Mouse (Mus musculus) heart, embryonic 13.5 days (tissue): Measurements from ENCODE around the gene S100a5. TPM values are rescaled to one million over a fixed set of nuclear protein-coding genes. Genes with fewer than 3 reads are reported as not detected.

ENCODE experiments used
- ATAC-seq: fragments of 200-750 bp; cut with Nextera tagmentation; 2 replicates; pipeline ENCODE4 v1.8.0; 2017; ENCODE audit warnings: moderate TSS enrichment; ENCODE audit not compliant: insufficient number of reproducible peaks, low FRiP score, low TSS enrichment; ENCODE audit errors: extremely low read depth
- H3K27ac ChIP-seq: fragments of 300-500 bp; sonication (generic); replicated peaks from 2 replicates; pipeline ENCODE4 v1.5.1; 2015; ENCODE audit warnings: moderate library complexity, mild to moderate bottlenecking, inconsistent platforms
- H3K27me3 ChIP-seq: fragments of 300-500 bp; sonication (generic); replicated peaks from 2 replicates; pipeline ENCODE4 v1.6.1; 2015; ENCODE audit warnings: mild to moderate bottlenecking, inconsistent platforms
- H3K36me3 ChIP-seq: fragments of 300-500 bp; sonication (generic); 2 replicates; pipeline ENCODE4 v1.6.1; 2015; ENCODE audit warnings: mild to moderate bottlenecking, inconsistent platforms
- H3K4me1 ChIP-seq: fragments of 300-500 bp; sonication (generic); 2 replicates; pipeline ENCODE4 v1.6.1; 2015; ENCODE audit warnings: inconsistent platforms
- H3K4me2 ChIP-seq: fragments of 300-500 bp; sonication (generic); 2 replicates; pipeline ENCODE4 v1.6.1; 2015; ENCODE audit warnings: inconsistent platforms, mild to moderate bottlenecking, moderate library complexity
- H3K4me3 ChIP-seq: fragments of 300-500 bp; sonication (generic); 2 replicates; pipeline ENCODE4 v1.5.1; 2015; ENCODE audit warnings: moderate library complexity, mild to moderate bottlenecking, inconsistent platforms
- H3K9ac ChIP-seq: fragments of 300-500 bp; sonication (generic); 2 replicates; pipeline ENCODE4 v1.6.1; 2015; ENCODE audit warnings: inconsistent platforms, mild to moderate bottlenecking, moderate library complexity
- H3K9me3 ChIP-seq: fragments of 300-500 bp; sonication (generic); 2 replicates; pipeline ENCODE4 v1.6.1; 2016; ENCODE audit warnings: inconsistent platforms
- WGBS: fragments of 180-500 bp; shearing (Covaris S2); methylation state at CpG from one replicate; pipeline ENCODE4 v1.1.7; 2015; ENCODE audit warnings: mixed read lengths; 5-methylcytosine and 5-hydroxymethylcytosine counted together
- polyA plus RNA-seq: library from polyadenylated mRNA; unstranded; fragments of >200 nt; fragmentation: Nextera tagmentation; extraction: Ambion mirVana; gene quantifications from 2 replicates; pipeline ENCODE4 v1.2.1, GENCODE M21; 2015

S100a5 gene
- polyA plus RNA-seq, 1 experiment from 2014 or later, result not detected

DNA sequence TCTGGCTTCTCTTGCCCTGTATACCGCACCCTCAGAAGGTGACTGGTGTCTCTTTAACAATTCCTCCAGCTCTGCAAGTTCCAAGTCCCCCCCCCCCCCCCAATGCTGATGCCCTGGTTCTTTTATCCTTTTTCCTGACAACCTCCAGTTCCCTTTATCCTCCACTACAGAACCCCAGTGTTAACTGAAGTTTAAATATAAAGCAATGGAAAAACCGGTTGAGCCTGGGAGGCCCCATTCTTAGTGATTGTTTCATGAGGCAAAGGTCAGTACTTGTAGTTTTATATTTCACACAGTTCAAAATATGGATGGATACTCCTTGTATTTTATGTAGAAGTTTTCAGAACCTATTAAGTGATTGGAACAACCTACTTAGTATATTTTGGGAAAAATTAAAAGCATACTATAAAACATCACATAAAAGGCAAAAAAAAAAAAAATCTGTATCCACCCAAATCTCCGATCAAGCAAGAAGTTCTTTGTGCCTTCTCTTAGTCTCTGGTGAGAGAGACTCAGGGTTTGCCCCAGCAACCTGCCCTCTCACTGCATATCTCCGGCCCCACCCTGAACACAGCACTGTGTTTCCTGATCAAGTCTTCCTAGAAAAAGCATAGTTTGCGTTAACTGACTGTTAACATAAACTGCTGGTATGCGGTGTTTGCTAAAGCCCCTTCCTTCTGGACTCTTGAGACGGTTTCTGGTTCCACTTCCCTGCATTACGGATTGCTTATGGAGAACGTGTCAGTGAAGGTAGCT lies 18.1 kb downstream of the S100a5 start:
- H3K9ac ChIP-seq, result no peak overlapping the region
- no peaks in the 10 kb centered on the region for H3K27me3 ChIP-seq
- H3K9me3 ChIP-seq, result no peaks in the 10 kb centered on the region
- H3K4me1 ChIP-seq, result peaks cover 16% of the 10 kb centered on the region
- no peaks in the 10 kb centered on the region for H3K36me3 ChIP-seq
- H3K4me3 ChIP-seq, result no peak overlapping the region
- H3K27ac ChIP-seq, result no peak overlapping the region
- H3K4me2 ChIP-seq, result no peak overlapping the region
- WGBS, result 64% methylated on average over 9 of the region's 9 CpGs
- ATAC-seq, result no peak

DNA sequence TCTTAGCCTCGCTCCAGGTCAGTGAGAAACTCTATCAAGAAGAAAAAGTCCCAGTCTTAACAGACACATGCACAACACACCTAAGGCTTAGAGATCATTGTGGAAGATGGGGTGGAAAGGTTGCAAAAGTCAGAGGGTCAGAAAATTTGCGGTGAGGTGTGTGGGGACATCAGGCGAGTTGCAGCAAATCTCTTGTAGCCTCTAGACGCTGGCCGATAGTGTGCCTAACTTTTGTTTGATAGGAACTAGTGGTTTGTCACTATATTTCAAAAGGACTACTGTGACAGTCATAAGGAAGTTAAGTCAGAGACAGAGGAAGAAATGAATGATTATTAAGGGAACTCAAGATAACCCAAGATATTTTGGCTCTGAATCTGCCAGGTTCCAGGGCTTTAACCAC lies 19.0 kb downstream of the S100a5 start:
- Histone ChIP-seq H3K9ac (no peak overlapping the region), H3K4me1 (peaks cover 16% of the 10 kb centered on the region), H3K27ac (no peak overlapping the region), H3K9me3 (no peaks in the 10 kb centered on the region), H3K36me3 (no peaks in the 10 kb centered on the region), H3K4me2 (no peak overlapping the region), H3K4me3 (no peak overlapping the region), H3K27me3 (no peaks in the 10 kb centered on the region)
- 81% methylated on average over 5 of the region's 5 CpGs for WGBS
- no peak for ATAC-seq

DNA sequence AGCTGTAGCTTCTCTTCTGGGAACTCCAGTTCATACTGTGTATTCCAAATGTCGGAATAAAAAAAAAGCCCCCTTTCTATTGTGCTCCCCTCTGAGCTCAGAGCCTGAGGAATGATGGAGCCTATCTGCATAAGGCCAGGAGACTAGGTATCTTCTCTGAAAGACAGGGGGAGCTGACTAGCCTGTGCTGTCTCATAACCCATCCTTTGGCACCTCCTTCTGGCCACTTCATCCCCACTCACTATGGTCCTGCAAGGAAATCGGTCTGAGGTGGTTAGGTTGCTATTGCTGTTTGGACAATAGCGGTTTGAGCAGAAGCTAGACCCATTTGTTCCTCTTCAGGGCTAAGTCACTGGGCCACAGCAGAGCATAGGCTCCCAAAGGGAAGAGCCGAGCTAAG lies 19.5 kb downstream of the S100a5 start:
- no peak overlapping the region for H3K27ac ChIP-seq
- no peaks in the 10 kb centered on the region for H3K27me3 ChIP-seq
- H3K4me1 ChIP-seq, result peaks cover 14% of the 10 kb centered on the region
- H3K4me2 ChIP-seq, result no peak overlapping the region
- WGBS, result 51% methylated on average over 4 of the region's 4 CpGs
- H3K4me3 ChIP-seq, result no peak overlapping the region
- H3K9ac ChIP-seq, result no peak overlapping the region
- H3K36me3 ChIP-seq, result no peaks in the 10 kb centered on the region
- H3K9me3 ChIP-seq, result no peaks in the 10 kb centered on the region
- ATAC-seq, result no peak

DNA sequence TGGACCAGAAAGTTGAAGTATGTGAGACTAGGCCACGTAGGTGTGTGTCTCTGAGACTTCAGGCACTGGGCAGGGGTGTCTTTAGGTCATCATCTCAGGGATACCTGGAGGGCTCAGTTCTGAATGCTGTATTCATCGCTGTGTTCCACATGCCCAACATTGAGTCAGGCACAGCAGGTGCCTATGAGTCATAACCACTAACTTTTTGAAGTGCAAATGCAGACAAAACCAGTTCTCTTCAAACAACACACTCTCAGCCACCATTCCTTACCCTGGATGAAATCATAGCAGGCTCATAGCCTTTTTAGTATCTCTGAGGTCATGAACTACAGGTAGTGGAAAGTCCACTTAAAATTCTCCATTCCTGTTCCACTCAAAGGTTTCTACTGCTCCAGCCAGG lies 21.0 kb downstream of the S100a5 start:
- Histone ChIP-seq H3K27me3 (no peaks in the 10 kb centered on the region), H3K27ac (no peak overlapping the region), H3K4me2 (no peak overlapping the region), H3K9ac (no peak overlapping the region), H3K36me3 (no peaks in the 10 kb centered on the region), H3K9me3 (no peaks in the 10 kb centered on the region), H3K4me1 (no peaks in the 10 kb centered on the region), H3K4me3 (no peak overlapping the region)
- WGBS, result 72% methylated on average over 2 of the region's 2 CpGs
- ATAC-seq, result no peak

DNA sequence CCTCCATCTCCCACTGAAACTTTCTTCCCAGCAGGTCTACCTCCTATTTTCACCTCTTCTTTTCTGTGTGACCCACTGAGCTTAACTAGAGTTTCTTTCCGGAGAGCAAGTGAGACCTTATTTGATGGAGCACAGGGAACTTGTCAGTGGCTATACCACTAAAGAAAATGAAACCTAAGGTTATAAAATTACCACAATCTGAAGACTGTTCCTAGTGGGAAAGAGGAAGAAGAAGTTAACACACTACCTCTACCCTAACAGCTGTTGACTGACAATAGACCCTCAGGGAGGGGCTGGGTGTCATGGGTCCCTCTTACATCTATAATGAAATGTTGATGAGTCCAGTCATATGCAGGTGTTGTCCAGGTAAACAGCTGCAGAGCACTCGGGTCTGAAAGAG lies 23.7 kb downstream of the S100a5 start:
- ATAC-seq, result no peak
- H3K27me3 ChIP-seq, result no peaks in the 10 kb centered on the region; the same call in 1 of the 2 replicates
- H3K4me3 ChIP-seq, result no peak overlapping the region
- no peaks in the 10 kb centered on the region for H3K4me1 ChIP-seq
- no peaks in the 10 kb centered on the region for H3K36me3 ChIP-seq
- H3K27ac ChIP-seq, result no peak overlapping the region
- H3K4me2 ChIP-seq, result no peak overlapping the region
- H3K9me3 ChIP-seq, result no peaks in the 10 kb centered on the region
- no peak overlapping the region for H3K9ac ChIP-seq
- WGBS, result 58% methylated on average over 2 of the region's 2 CpGs

DNA sequence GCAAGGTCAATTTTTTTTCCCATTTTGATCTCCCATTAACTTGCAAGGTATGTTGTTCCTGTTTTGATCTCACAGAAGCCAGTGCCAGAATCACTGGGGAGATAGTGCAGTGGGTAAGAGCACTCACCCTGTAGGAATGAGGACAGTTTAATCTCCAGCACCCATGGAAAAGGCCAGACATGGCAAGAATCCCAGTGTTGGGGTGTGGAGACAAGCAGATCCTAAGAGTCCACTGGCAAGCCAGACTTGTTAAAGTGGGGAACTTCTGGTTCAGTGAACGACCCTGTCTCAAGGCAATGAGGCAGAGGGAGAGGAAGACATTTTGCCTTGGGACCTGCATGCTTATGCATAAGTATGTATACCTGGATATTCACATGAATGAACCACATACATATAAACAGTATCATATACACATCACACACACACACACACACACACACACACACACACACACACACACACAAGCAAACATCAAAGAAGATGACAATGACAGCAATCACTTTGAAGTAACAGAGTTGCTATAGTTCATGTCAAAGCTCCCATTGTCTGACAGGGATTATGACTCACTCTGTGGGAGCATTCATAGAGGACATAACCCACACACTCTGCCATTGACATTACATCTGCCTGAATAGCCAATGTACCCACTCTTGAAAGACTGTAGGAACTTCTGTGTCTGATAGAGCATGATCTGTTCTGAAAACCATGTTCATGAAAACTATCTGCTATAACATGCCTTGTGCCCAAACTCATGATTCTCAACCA lies 30.4 kb downstream of the S100a5 start:
- Histone ChIP-seq H3K36me3 (no peaks in the 10 kb centered on the region), H3K4me1 (no peaks in the 10 kb centered on the region), H3K4me3 (no peak overlapping the region), H3K9me3 (no peaks in the 10 kb centered on the region), H3K4me2 (no peak overlapping the region), H3K9ac (no peak overlapping the region), H3K27ac (no peak overlapping the region), H3K27me3 (peaks cover 4% of the 10 kb centered on the region; the same call in 1 of the 2 replicates)
- 43% methylated on average over 1 of the region's 1 CpGs for WGBS
- no peak for ATAC-seq

DNA sequence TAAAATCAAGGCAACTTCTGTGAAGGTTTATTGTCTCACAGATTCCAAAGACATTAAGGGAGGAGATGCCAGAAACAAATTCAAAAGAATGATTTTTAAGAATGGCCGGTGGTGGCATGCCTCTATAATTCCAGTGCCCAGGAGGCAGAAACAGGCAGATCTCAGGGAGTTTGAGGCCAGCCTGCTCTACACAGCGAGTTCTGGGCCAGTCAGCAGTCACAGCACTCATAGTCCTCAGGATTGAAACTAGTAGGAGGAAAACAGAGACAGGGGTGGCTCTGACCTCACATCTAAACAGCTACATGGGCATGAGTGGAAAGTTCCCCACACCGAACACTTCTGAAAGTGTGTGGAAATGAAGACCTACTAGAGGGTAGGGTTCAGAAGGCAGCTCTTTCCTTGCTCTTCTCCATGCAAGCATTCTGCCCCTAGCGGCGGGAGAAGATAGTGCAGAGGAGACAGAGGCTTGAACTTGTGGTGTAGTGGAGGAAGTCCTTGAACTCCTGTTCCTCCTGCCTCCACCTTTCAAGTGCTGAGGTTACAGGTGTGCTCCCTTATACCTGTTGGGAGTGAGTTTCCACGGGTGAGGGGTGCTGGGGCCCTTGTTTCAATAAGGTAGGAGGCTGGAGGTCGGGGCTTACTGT lies 31.3 kb downstream of the S100a5 start:
- H3K4me1 ChIP-seq, result no peaks in the 10 kb centered on the region
- H3K36me3 ChIP-seq, result no peaks in the 10 kb centered on the region
- H3K9me3 ChIP-seq, result no peaks in the 10 kb centered on the region
- no peak overlapping the region for H3K9ac ChIP-seq
- no peak overlapping the region for H3K27ac ChIP-seq
- 50% methylated on average over 7 of the region's 7 CpGs for WGBS
- no peak for ATAC-seq
- no peak overlapping the region for H3K4me2 ChIP-seq
- H3K4me3 ChIP-seq, result no peak overlapping the region
- peaks cover 4% of the 10 kb centered on the region; the same call in 1 of the 2 replicates for H3K27me3 ChIP-seq

DNA sequence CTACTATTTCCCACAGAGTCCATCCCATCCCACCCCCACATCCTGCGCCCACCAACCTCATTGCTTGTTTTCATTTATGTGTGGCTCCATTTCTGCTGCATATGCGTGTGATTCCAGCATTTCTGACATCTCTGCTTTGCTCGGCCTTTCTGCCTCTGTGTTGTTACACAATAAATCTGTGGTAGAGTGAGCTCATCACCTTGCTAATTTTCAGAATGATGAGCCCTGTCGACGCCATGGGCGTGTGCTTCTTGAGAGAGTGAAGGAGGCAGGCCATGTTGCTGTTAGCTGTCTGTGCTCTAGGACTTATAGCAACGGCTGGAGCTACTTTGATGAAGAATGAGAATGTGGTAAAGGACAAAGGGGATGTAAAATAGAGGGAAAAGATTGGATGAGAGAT lies 32.7 kb downstream of the S100a5 start:
- H3K4me3 ChIP-seq, result no peak overlapping the region
- H3K36me3 ChIP-seq, result no peaks in the 10 kb centered on the region
- peaks cover 4% of the 10 kb centered on the region; the same call in 1 of the 2 replicates for H3K27me3 ChIP-seq
- H3K9ac ChIP-seq, result no peak overlapping the region
- WGBS, result 65% methylated on average over 7 of the region's 7 CpGs
- no peak overlapping the region for H3K27ac ChIP-seq
- no peak for ATAC-seq
- no peak overlapping the region for H3K4me2 ChIP-seq
- H3K4me1 ChIP-seq, result no peaks in the 10 kb centered on the region
- H3K9me3 ChIP-seq, result no peaks in the 10 kb centered on the region

DNA sequence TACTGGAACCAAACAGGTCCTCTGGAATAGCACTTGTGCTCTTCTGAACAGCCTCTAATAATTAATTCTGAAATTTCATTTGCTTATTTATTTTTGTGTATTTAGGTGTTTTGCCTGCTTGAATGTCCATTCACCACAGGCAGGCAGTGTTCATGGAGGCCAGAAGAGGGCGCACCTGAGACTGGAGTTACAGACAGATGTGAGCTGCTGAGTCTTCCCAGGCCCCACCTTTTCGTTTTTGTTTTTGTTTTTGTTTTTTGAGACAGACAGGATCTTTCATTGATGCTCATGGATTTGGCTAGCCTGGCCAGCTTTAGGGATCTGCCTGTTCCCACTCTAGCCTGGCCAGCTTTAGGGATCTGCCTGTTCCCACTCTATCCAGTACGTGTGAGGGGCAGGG lies 35.9 kb downstream of the S100a5 start:
- Histone ChIP-seq H3K27me3 (no peaks in the 10 kb centered on the region), H3K9ac (no peak overlapping the region), H3K4me2 (no peak overlapping the region), H3K4me1 (no peaks in the 10 kb centered on the region), H3K27ac (no peak overlapping the region), H3K9me3 (no peaks in the 10 kb centered on the region), H3K4me3 (no peak overlapping the region), H3K36me3 (no peaks in the 10 kb centered on the region)
- ATAC-seq, result no peak
- 45% methylated on average over 3 of the region's 3 CpGs for WGBS

DNA sequence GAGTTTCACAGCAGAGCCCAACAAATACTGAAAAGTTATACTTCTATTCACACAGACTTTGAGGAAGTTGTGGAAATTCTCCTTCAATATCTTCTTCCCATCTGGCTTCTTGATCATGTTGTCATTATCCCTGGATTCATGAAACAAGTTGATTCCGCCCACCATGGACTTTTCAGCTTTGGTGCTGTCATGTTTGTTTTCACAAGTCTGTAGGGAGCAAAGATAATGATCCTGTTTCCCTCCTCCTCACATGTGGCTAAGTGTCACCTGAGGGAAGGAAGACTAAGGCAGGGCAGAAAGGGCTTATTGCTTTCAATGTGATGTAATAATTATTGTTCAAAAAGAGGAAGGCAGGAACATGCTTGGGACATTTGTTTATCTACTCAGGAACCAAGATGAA lies 39.0 kb downstream of the S100a5 start:
- 63% methylated on average over 1 of the region's 1 CpGs for WGBS
- H3K4me3 ChIP-seq, result no peak overlapping the region
- no peak overlapping the region for H3K9ac ChIP-seq
- no peak overlapping the region for H3K27ac ChIP-seq
- ATAC-seq, result no peak
- no peaks in the 10 kb centered on the region for H3K4me1 ChIP-seq
- H3K9me3 ChIP-seq, result no peaks in the 10 kb centered on the region
- H3K4me2 ChIP-seq, result no peak overlapping the region
- no peaks in the 10 kb centered on the region for H3K36me3 ChIP-seq
- H3K27me3 ChIP-seq, result no peaks in the 10 kb centered on the region; the same call in 1 of the 2 replicates

DNA sequence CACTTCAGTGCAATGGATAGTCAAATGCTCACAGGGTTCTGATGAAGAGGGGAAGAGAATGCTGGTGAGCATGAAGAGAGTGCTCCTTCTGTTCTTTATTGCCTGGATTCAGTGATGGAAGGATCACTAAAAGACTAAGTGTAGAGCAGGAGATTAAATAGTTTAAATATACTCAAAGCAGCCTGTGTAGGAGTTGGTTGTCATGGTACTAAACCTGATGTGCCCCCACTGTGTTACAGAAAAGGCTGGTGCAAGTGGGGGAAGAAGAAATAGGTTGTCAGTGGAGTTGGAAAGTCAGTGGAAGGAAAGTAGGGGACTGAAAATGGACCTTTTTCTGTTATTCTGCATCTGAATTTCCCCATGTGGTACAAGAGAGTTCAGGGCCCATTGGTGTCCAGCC lies 40.7 kb downstream of the S100a5 start:
- Histone ChIP-seq H3K27ac (no peak overlapping the region), H3K9me3 (no peaks in the 10 kb centered on the region), H3K4me1 (no peaks in the 10 kb centered on the region), H3K9ac (no peak overlapping the region), H3K4me2 (no peak overlapping the region), H3K27me3 (peaks cover 6% of the 10 kb centered on the region), H3K36me3 (no peaks in the 10 kb centered on the region), H3K4me3 (no peak overlapping the region)
- ATAC-seq, result no peak
